Mouse (Mus musculus): Measurements from ENCODE around the gene Ets1. TPM values are rescaled to one million over a fixed set of nuclear protein-coding genes. Genes with fewer than 3 reads are reported as not detected.
A peak's percentile ranks its signal among the peaks of the same experiment; 100 is the strongest.

Ets1 gene
- polyA plus RNA-seq, 1 experiment from 2014 or later: 25.2 TPM

DNA sequence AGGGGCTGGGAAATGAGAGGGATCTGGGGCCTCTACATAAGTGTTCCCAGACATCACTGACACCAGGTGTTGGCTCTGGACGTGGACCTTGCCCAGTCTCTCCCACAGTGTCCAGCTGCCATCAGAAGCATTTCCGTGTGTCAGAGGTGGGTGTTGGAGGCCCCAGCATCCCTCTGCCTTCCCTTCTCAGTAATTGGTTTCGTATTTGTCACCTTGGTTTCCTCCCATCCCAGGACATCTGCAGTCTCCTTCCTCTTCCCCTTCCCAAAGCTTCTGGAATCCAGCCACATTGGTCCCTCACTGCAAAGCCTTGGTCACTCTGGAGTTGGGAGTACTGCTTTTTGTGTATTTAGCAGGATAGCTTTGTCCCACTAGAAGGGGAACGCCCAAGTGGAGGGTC, 75.7 kb downstream of the Ets1 start:
- Histone ChIP-seq H3K27ac (replicated peaks) (no peak overlapping the region), H3K4me3 (no peak overlapping the region), H3K9ac (no peak overlapping the region), H3K9me3 (0 out of 2 replicates have a peak, but pooled peaks cover 4% of the 10 kb centered on the region), H3K4me1 (replicated peaks) (peaks cover 31% of the 10 kb centered on the region), H3K36me3 (no peaks in the 10 kb centered on the region), H3K4me2 (no peak overlapping the region), H3K27me3 (peaks cover 56% of the 10 kb centered on the region)
- WGBS: 81% methylated on average over 4 of the region's 4 CpGs
- no peak for ATAC-seq (ENCODE audit: low read depth)

DNA sequence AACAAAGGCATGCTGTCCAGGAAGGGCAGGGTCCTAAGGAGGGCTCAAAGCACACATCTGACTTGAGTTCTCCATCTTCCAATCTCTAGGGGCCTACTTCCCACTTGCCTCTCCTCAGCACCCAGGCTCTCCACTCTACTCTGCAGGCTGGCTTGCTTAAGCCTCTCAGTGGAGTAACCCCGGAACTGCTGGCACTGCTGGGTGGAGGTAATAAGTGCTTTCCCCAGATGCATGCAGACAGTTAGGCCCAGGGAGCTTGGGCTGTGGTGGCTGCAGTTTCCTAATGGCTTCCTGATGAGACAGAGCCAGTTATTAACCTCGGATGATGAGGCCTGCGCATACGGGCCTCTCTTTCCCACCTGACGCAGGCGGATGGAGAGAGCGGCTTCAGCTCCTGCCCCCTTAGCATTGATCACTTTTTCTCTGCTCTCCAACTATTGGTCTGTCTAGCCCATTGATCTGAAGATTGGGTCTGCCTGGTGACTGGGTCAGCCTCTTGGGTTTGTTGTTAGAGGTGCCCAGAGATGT, 76.4 kb downstream of the Ets1 start:
- H3K27me3 ChIP-seq: peaks cover 63% of the 10 kb centered on the region

DNA sequence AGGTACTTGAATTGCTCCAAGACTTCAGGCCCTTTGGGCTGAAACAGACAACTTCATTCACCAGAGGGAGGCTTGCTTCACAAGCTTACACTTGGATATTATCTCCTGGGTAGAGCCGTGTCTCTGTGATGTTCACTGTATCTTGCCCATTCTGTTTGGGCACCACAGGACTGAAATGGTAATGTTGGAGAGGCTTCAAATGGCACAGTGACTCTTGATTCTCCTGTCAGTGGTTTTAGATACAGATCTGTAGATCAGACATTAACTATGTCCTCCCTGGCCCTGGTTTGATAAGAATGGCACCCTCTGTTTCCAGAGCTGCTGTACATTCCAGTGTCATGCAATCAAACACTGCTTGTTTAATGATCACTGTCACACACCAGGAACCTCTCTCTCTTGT, 77.1 kb downstream of the Ets1 start:
- no peak for ATAC-seq (ENCODE audit: low read depth)
- Histone ChIP-seq H3K4me2 (no peak overlapping the region), H3K27me3 (peaks cover 69% of the 10 kb centered on the region), H3K27ac (replicated peaks) (no peak overlapping the region), H3K9ac (no peak overlapping the region), H3K36me3 (no peaks in the 10 kb centered on the region), H3K4me3 (no peak overlapping the region), H3K4me1 (replicated peaks) (peaks cover 39% of the 10 kb centered on the region), H3K9me3 (0 out of 2 replicates have a peak, but pooled peaks cover 4% of the 10 kb centered on the region)
- WGBS: 86% methylated on average over 1 of the region's 1 CpGs

More for the DNA sequence above, 76.4 kb downstream of the Ets1 start:
- WGBS: 85% methylated on average over 7 of the region's 7 CpGs
- no peak overlapping the region for H3K27ac ChIP-seq (replicated peaks)
- H3K4me1 ChIP-seq (replicated peaks): peaks cover 37% of the 10 kb centered on the region
- no peak for ATAC-seq (ENCODE audit: low read depth)
- H3K9me3 ChIP-seq: 0 out of 2 replicates have a peak, but pooled peaks cover 4% of the 10 kb centered on the region
- H3K4me2 ChIP-seq: no peak overlapping the region
- H3K9ac ChIP-seq: no peak overlapping the region
- no peaks in the 10 kb centered on the region for H3K36me3 ChIP-seq
- no peak overlapping the region for H3K4me3 ChIP-seq

DNA sequence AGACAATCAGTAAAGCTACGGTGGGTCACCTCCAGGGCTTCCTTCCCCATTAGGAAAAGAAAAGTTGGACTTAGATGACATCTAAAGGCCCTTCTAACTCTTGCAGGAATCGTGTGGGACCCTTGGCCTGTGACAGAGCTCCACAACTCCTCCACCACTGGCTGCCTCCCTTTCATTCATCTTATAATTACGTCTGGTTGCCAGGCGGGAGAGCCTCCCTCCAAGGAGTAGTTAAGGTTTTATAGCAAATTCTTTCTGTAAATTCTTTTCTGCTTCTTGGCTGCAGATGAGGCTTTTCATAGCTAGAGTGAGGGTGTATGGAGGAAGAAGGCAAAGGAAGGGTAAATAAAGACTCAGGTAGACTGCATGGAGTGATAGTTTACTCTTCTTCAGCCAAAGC, 77.8 kb downstream of the Ets1 start:
- no peak overlapping the region for H3K9ac ChIP-seq
- H3K27me3 ChIP-seq: peaks cover 72% of the 10 kb centered on the region
- H3K9me3 ChIP-seq: 0 out of 2 replicates have a peak, but pooled peaks cover 4% of the 10 kb centered on the region
- H3K4me2 ChIP-seq: no peak overlapping the region
- H3K4me1 ChIP-seq (replicated peaks): peaks cover 39% of the 10 kb centered on the region
- no peak for ATAC-seq (ENCODE audit: low read depth)
- H3K36me3 ChIP-seq: no peaks in the 10 kb centered on the region
- H3K27ac ChIP-seq (replicated peaks): no peak overlapping the region
- 48% methylated on average over 4 of the region's 4 CpGs for WGBS
- H3K4me3 ChIP-seq: no peak overlapping the region

DNA sequence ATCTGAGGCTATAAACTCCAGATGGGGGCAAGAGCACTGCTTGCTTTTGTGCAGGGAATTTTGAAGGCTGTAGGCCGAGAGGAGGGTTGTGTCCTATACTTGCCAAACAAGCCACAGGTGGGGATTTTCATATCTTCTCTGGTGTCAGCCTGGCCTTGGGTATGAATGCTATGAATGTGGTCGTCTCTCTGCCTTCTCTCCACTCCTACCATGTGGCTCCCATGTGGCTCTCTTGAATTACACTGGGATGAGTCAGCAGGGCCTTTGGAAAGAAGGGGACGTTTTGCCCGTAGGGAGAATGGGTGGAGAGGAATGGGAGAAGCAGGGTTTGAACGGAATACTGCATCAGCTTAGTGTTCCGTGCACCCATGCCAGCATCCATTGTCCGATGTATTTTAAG, 78.5 kb downstream of the Ets1 start:
- H3K27me3 ChIP-seq: peaks cover 76% of the 10 kb centered on the region
- 0 out of 2 replicates have a peak, but pooled peaks cover 4% of the 10 kb centered on the region for H3K9me3 ChIP-seq
- ATAC-seq (ENCODE audit: low read depth): no peak
- H3K27ac ChIP-seq (replicated peaks): 0 out of 2 replicates have a peak overlapping the region, but pooled peaks have one; percentile 23
- no peak overlapping the region for H3K4me2 ChIP-seq
- WGBS: 72% methylated on average over 7 of the region's 7 CpGs
- no peaks in the 10 kb centered on the region for H3K36me3 ChIP-seq
- H3K4me1 ChIP-seq (replicated peaks): peaks cover 39% of the 10 kb centered on the region
- H3K4me3 ChIP-seq: no peak overlapping the region
- H3K9ac ChIP-seq: no peak overlapping the region

DNA sequence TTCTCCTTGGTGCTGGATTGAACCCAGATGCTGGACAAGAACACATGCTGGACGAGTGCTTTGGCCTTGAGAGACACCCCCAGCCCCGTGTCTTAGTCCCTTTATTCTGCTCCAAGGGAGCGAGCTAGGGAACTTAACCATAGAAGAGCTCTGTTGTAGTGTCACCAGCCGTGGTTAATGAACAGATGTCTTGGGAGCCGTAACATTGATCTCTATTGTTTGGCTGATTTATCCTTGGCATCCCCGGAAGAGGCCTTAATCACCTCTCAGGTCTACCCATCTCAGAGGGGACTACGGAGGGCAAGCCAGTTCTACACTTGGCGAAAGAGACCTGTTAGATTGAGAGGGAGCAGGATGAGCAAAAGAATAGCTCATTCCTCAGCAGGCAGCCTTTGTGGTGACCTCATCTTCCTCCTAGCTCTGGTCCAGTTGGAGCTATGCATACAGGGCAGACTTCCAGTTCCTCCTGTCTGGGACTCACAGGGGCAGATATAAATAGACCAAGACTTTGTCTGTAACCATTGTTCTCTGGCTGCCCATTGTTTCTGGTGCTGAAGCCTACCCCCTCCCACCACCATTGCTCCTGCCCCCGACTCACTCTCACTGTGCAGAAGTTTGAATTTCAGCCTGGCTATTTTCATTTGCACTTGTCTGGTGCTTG, 79.9 kb downstream of the Ets1 start:
- peaks cover 82% of the 10 kb centered on the region for H3K27me3 ChIP-seq
- WGBS: 1% methylated on average over 9 of the region's 9 CpGs
- H3K4me3 ChIP-seq: no peak overlapping the region
- 0 out of 2 replicates have a peak, but pooled peaks cover under 1% of the 10 kb centered on the region for H3K9me3 ChIP-seq
- H3K9ac ChIP-seq: no peak overlapping the region
- no peaks in the 10 kb centered on the region for H3K36me3 ChIP-seq
- H3K4me2 ChIP-seq: no peak overlapping the region
- ATAC-seq (ENCODE audit: low read depth): peak; percentile 64; the same call in 1 of the 2 replicates
- peaks cover 43% of the 10 kb centered on the region for H3K4me1 ChIP-seq (replicated peaks)
- peak overlapping the region; percentile 52; the same call in 1 of the 2 replicates for H3K27ac ChIP-seq (replicated peaks)

DNA sequence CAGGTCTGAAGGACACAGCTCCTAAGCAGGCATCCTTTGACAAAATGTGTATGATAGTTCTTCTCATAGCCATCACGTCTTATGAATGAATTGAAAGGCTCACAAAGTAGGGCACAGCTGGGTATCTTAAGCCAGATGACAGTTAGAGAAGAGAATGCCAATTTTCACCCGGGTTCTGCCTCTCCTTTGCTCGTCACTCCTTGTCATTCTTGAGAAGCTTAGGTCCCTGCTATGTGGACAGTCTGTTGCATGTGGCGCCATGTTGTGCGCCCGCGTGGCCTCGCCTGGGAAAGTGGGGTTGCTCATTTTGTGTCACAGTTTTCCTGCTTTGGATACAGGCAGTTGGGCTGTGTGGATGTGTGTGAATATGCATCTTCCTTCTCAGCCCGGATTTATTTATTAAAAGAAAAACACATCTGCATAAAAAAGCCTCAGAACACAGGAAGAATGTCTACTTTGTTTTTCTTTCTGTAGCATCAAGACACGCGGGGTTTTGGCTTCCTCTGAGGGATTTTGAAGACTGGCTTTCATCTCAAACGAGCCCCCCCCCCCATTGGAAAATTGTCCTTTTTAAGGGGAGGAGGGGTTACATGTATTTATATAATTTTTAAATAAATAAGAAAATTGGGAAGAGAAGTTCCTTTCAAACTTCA, 81.4 kb downstream of the Ets1 start:
- WGBS: 74% methylated on average over 12 of the region's 12 CpGs
- Histone ChIP-seq H3K4me3 (no peak overlapping the region), H3K4me1 (replicated peaks) (peaks cover 41% of the 10 kb centered on the region), H3K9ac (no peak overlapping the region), H3K9me3 (no peaks in the 10 kb centered on the region), H3K4me2 (no peak overlapping the region), H3K36me3 (no peaks in the 10 kb centered on the region), H3K27ac (replicated peaks) (peak overlapping the region; percentile 54), H3K27me3 (peaks cover 79% of the 10 kb centered on the region)
- no peak for ATAC-seq (ENCODE audit: low read depth)

DNA sequence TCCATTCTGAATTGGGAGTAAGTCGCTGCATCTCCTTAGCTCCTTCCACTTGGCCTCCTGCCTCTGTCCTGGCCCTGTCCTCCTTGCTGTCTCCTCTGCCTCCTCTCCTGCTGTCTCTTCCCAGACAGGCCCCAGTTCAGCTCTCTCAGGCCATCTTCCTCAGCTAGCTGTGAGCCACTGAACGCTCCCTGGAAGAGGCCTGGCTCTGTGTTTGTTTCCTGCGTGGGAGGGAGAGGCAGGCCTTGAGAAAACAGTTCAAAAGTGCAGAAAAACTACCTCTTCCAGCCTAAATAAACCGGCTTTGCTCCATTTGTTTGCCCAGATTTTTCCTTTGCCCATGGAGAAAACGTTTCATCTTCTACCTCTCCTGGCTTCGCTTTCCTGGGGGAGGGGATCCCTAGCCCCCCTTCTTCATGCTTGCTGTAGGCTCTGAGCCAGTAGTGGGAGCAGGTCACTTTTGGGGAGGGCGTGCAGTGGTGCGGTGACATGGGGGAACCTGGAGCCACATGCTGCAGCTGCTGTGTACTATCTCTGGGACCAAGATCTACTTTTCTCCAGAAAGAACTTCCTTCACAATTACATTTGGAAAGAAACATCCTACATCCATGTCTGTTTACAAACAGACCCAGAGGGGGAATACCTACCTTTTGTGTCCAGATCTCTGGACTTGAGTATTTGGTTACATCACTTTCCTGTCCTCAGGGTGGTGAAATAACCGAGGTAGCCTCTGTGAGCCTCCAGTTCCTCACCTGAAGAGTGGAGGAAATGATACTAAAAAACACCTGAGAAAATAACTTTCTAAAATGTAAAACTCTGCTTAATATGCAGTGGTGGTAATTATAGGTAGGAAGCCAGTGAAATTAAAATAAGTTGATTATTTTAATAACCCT, 82.2 kb downstream of the Ets1 start:
- H3K4me1 ChIP-seq (replicated peaks): peaks cover 41% of the 10 kb centered on the region
- H3K9me3 ChIP-seq: no peaks in the 10 kb centered on the region
- peaks cover 71% of the 10 kb centered on the region for H3K27me3 ChIP-seq
- WGBS: 56% methylated on average over 9 of the region's 9 CpGs
- H3K27ac ChIP-seq (replicated peaks): peak overlapping the region; percentile 49
- ATAC-seq (ENCODE audit: low read depth): no peak
- no peak overlapping the region for H3K4me3 ChIP-seq
- no peak overlapping the region for H3K4me2 ChIP-seq
- no peaks in the 10 kb centered on the region for H3K36me3 ChIP-seq
- H3K9ac ChIP-seq: no peak overlapping the region

DNA sequence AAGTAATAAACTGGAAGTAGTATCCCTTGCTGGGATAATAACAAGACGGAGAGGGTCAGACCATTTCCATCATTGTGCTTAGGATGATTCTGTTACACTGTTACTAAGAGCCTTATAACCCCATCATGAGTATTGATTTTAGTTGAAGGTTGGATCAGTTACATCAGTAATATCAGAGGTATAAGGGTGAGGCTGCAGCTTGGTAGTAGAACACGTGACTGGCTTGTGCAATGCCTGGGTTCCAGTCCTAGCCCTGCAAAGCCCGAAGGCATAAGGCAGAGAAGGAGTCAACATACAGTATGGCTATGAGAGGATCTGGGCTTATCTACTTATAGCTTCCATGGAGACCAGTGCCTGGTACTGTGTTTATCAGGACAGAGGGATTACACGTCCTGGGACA, 82.8 kb downstream of the Ets1 start:
- Histone ChIP-seq H3K36me3 (no peaks in the 10 kb centered on the region), H3K9ac (no peak overlapping the region), H3K27ac (replicated peaks) (no peak overlapping the region), H3K9me3 (no peaks in the 10 kb centered on the region), H3K4me2 (no peak overlapping the region), H3K4me3 (no peak overlapping the region), H3K4me1 (replicated peaks) (peaks cover 37% of the 10 kb centered on the region), H3K27me3 (peaks cover 64% of the 10 kb centered on the region)
- 75% methylated on average over 4 of the region's 4 CpGs for WGBS
- ATAC-seq (ENCODE audit: low read depth): no peak

DNA sequence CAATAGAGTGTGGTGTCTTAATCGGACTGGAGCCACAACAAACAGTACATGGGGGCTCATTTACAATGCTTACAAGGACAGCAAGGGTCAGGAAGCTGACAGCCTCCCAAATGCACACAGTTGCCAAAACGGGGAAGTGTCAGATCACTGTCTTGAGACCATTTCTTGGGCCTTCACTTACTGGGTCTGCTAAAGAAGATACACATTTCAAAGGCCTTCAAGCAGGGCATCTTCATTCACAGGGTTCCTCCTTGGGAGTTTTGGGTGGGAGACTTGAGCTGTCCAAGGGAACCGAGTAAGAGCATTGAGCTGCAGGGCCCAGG, 83.9 kb downstream of the Ets1 start:
- H3K27ac ChIP-seq (replicated peaks): no peak overlapping the region
- H3K4me2 ChIP-seq: no peak overlapping the region
- H3K4me3 ChIP-seq: no peak overlapping the region
- no peak for ATAC-seq (ENCODE audit: low read depth)
- peaks cover 55% of the 10 kb centered on the region for H3K27me3 ChIP-seq
- no peaks in the 10 kb centered on the region for H3K9me3 ChIP-seq
- H3K4me1 ChIP-seq (replicated peaks): peaks cover 29% of the 10 kb centered on the region
- H3K9ac ChIP-seq: no peak overlapping the region
- 64% methylated on average over 3 of the region's 3 CpGs for WGBS
- no peaks in the 10 kb centered on the region for H3K36me3 ChIP-seq

DNA sequence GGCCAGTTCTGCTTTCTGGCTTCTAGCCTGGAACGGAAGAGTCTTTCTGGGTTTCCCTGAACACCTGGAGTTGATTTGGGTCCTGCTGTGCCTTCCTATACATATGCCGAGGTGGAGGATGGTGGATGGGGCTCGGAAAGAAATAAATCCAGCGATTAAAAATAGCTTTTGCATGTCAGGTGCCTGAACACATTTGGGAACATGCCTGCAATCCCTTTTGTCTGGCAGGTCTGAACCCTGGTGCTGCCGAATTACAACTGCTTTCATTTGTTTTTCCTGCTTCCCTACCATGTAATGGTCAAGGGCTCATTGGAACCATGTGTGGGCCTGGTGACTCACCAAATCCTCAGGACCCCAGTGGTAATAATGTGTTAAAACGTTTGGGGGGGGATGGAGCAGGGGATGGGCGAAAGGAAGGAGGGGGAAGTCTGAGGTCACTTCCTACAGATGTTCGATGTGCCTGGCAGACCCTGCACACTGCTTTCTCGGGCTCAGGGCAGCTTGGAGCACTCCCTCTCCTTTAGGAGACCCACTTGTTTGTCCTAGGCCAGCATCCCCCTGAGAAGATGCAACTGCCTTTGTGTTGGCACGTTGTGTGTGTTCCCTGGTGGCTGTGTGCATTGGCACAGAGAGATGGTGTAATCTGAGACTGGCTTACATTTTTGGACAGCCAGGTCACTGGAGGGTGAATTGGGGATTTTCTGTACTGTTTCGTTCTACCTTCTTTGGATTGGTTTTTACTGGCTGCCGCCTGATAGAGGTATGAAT, 84.4 kb downstream of the Ets1 start:
- Histone ChIP-seq H3K9ac (no peak overlapping the region), H3K4me2 (no peak overlapping the region), H3K9me3 (no peaks in the 10 kb centered on the region), H3K4me3 (no peak overlapping the region), H3K27ac (replicated peaks) (no peak overlapping the region), H3K27me3 (peaks cover 49% of the 10 kb centered on the region), H3K4me1 (replicated peaks) (peaks cover 27% of the 10 kb centered on the region), H3K36me3 (no peaks in the 10 kb centered on the region)
- 55% methylated on average over 12 of the region's 12 CpGs for WGBS
- ATAC-seq (ENCODE audit: low read depth): no peak
